Comparison of ENCODE assay signal across 8 mouse cellular contexts in the genomic region with DNA sequence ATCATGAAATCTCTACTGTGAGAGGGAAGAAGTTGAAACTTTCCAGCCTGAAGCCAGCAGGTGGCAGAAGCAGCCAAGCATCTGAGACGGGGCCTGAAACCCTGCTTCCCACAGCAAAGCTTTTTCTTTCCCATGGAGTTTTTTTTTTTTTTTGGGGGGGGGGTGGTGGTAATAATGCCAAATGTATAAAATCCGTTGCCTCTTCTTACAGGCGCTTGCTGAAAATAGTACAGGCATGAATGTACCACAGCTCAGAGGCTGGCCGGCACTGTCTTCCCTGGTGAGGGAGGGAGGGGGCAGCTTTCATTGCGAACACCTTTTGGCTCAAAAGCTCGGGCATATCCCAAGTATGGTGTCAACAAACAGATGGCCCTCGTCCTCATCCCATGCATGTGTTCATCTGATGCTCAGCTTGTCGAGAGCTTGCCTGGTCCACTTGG. TPM values are rescaled to one million over a fixed set of nuclear protein-coding genes. Genes with fewer than 3 reads are reported as not detected.
A peak's percentile ranks its signal among the peaks of the same experiment; 100 is the strongest.
DNase-seq lines count a peak whose midpoint lies in the region; ATAC-seq and TF ChIP-seq lines count a peak whose summit lies in the region.
"Had no signal": no experiment of that assay in that cellular context is flagged by ENCODE, and none has a peak within 500 bp of the region (broad histone marks: within the 10 kb centered on the region; RNA-seq: fewer than 3 reads in every experiment).

No protein-coding gene starts in this region.

- H3K9ac ChIP-seq in lung, embryonic 14.5 days: no peak overlapping the region
- H3K9ac ChIP-seq in limb, embryonic 14.5 days (ENCODE audit: low read depth, low read length, severe bottlenecking): no peak overlapping the region

- TF ChIP-seq CTCF in lung, embryonic 14.5 days (IDR thresholded peaks at IDR 0.05; ENCODE audit: low read depth): peak; percentile 67

- no peak overlapping the region for H3K4me3 ChIP-seq in lung, embryonic 14.5 days (ENCODE audit: low read depth, low read length)
- H3K4me3 ChIP-seq in limb, embryonic 14.5 days (replicated peaks; ENCODE audit: low read length): no peak overlapping the region

- peak; percentile 77 for DNase-seq in lung, embryonic 14.5 days
- no peak for DNase-seq in lung, postnatal 25 days (ENCODE audit: low spot score)
- peak; percentile 62 for DNase-seq in embryo, embryonic 10.5 days (ENCODE audit: low spot score)
- peak; percentile 28 to 36 for DNase-seq in frontal cortex, postnatal 36 days (ENCODE audit: low spot score in 2 of 2)
- peak; percentile 44 for DNase-seq in limb, embryonic 14.5 days (ENCODE audit: low spot score)
- DNase-seq in urinary bladder, postnatal 25 days (ENCODE audit: low spot score): no peak

- no peak overlapping the region for H3K4me2 ChIP-seq in lung, embryonic 14.5 days
- no peak overlapping the region for H3K4me2 ChIP-seq in limb, embryonic 14.5 days (replicated peaks; ENCODE audit: low read depth, low read length, severe bottlenecking)

- no peaks in the 10 kb centered on the region for H3K9me3 ChIP-seq in lung, embryonic 14.5 days (ENCODE audit: low read depth, low read length)
- H3K9me3 ChIP-seq in limb, embryonic 14.5 days (ENCODE audit: control insufficient read depth, low read length): no peaks in the 10 kb centered on the region

- H3K4me1 ChIP-seq in lung, embryonic 14.5 days (ENCODE audit: insufficient read depth): no peaks in the 10 kb centered on the region
- H3K4me1 ChIP-seq in limb, embryonic 14.5 days (ENCODE audit: control insufficient read depth, insufficient read depth, low read length): no peaks in the 10 kb centered on the region

- H3K27ac ChIP-seq in lung, embryonic 14.5 days (ENCODE audit: low read depth): no peak overlapping the region
- H3K27ac ChIP-seq in limb, embryonic 14.5 days (replicated peaks; ENCODE audit: low read depth, low read length): no peak overlapping the region

- WGBS in lung, embryonic 14.5 days: 25% methylated on average over 8 of the region's 8 CpGs
- WGBS in limb, embryonic 14.5 days: 27% methylated on average over 8 of the region's 8 CpGs

- no peaks in the 10 kb centered on the region for H3K36me3 ChIP-seq in lung, embryonic 14.5 days (ENCODE audit: insufficient read depth)
- no peaks in the 10 kb centered on the region for H3K36me3 ChIP-seq in limb, embryonic 14.5 days (ENCODE audit: control insufficient read depth, insufficient read depth, low read length)

- no peak for TF ChIP-seq POLR2A in limb, embryonic 14.5 days (IDR thresholded peaks at IDR 0.05; ENCODE audit: borderline replicate concordance, extremely low read depth, insufficient read depth, insufficient read length)

- ATAC-seq in lung, embryonic 14.5 days (ENCODE audit: insufficient read depth): no peak; the same call in 1 of the 2 replicates
- no peak for ATAC-seq in limb, embryonic 14.5 days (ENCODE audit: low FRiP score, low read depth)
- ATAC-seq in erythroblast, adult 5-6 weeks (replicated peaks; ENCODE audit: low FRiP score, poor library complexity, severe bottlenecking): no peak

- no peaks in the 10 kb centered on the region for H3K27me3 ChIP-seq in lung, embryonic 14.5 days (ENCODE audit: insufficient read depth, low read length)
- H3K27me3 ChIP-seq in limb, embryonic 14.5 days (ENCODE audit: control insufficient read depth, insufficient read depth, low read length): no peaks in the 10 kb centered on the region

RNA-seq across cellular contexts. Expression of a gene that starts 51.0 kb away (rescaled TPM):
- 1.8 TPM in 2 replicates for polyA plus RNA-seq in lung, embryonic 14.5 days (2014; fragmentation: Nextera tagmentation; extraction: Ambion mirVana)
- polyA plus RNA-seq in limb, embryonic 14.5 days (2012; rRNA removed): 1.4 and 1.8 TPM in 2 replicates
- 1.9 and 3.1 TPM in 2 replicates for polyA plus RNA-seq in limb, embryonic 14.5 days (2014; fragmentation: Nextera tagmentation; extraction: Ambion mirVana)
- total RNA-seq in erythroblast, adult 5-6 weeks (2015; ENCODE audit: low replicate concordance): not detected in 2 replicates
- not detected in 2 replicates for total RNA-seq in erythroblast, adult 5-6 weeks (2017; ENCODE audit: low replicate concordance)
- total RNA-seq: neutrophil, adult 5-6 weeks had no signal

Comparison
In these comparisons a context has a peak if more than half of its experiments do, and no peak if none do; other contexts are left out.
1. DNase-seq: peak in lung, embryonic 14.5 days (single experiment), embryo, embryonic 10.5 days (single experiment), frontal cortex, postnatal 36 days (2 of 2) and limb, embryonic 14.5 days (single experiment); none in lung, postnatal 25 days (single experiment) and urinary bladder, postnatal 25 days (single experiment).